Mouse (Mus musculus) brain, embryonic 14.5 days (tissue): ENCODE measurements at regions not wholly inside any gene's neighbourhood (a gene's known extent, or its start where the extent isn't known, plus 50 kb on each side); places are given as distances from the start of the nearest gene placed in this dataset.

Experiments used
- CTCF ChIP-seq: fragments of 200-500 bp; IDR thresholded peaks from 2 replicates; pipeline ENCODE4 v1.5.1; 2012; ENCODE audit warnings: inconsistent platforms, mild to moderate bottlenecking, moderate library complexity, borderline replicate concordance; ENCODE audit not compliant: insufficient read depth, insufficient read length; ENCODE audit errors: extremely low read depth
- POLR2A ChIP-seq: fragments of 200-500 bp; IDR thresholded peaks from 2 replicates; pipeline ENCODE4 v1.6.1; 2012; ENCODE audit warnings: mild to moderate bottlenecking, inconsistent platforms, borderline replicate concordance; ENCODE audit not compliant: poor library complexity, insufficient read depth, insufficient read length, severe bottlenecking; ENCODE audit errors: extremely low read depth

GRCm38 (mm10) chr4:93927117-93927516, 591.8 kb upstream of the Tusc1 start:
- no peak for TF ChIP-seq CTCF
- TF ChIP-seq POLR2A = no peak
